Mouse (Mus musculus): ENCODE data around the gene Amd2.

The Amd2 gene

GRCm38 (mm10) chr10:35711792-35712191 lies at the start of gene Amd2:
Gene Amd2 (minus strand): TSS chr10:35711892.
- no peak for DNase-seq (ENCODE audit: low spot score in 2 of 2)

GRCm38 (mm10) chr10:35761280-35761679 lies 49.6 kb upstream of the Amd2 start:
- DNase-seq (ENCODE audit: low spot score in 2 of 2) = no peak

- no peak for DNase-seq (ENCODE audit: low spot score in 2 of 2)
These were observed 25.9 kb upstream of the Amd2 start for GRCm38 (mm10) chr10:35737639-35738038.

GRCm38 (mm10) chr10:35714266-35714665 lies 2.6 kb upstream of the Amd2 start:
- DNase-seq (ENCODE audit: low spot score in 2 of 2) = no peak

All from frontal cortex, postnatal 14 days (tissue).